Mouse (Mus musculus): ENCODE data around the gene Ltc4s.

The Ltc4s gene

DNA sequence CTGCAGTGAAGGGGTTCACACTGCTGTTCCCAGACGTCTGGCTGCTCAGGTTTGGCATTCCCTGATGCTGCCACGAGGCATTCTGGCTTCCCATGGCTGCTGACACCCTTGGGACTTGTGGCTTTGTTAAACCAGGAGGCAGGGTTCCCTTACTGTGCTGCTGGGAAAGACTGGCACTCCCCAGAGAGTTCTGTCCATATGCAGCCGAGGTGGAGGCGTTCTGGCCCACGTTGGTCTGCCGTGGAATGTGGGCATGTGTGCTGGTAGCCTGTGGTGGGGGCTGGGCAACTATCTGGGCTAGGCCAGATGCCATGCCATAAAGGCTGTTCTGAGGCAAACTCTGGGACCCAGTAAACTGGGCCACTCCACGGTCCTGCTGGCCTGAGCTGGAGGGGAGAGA lies 19.9 kb upstream of the Ltc4s start:
- no peak for TF ChIP-seq GATA4 (IDR thresholded peaks at IDR 0.05; ENCODE audit: insufficient replicate concordance, low read length)

DNA sequence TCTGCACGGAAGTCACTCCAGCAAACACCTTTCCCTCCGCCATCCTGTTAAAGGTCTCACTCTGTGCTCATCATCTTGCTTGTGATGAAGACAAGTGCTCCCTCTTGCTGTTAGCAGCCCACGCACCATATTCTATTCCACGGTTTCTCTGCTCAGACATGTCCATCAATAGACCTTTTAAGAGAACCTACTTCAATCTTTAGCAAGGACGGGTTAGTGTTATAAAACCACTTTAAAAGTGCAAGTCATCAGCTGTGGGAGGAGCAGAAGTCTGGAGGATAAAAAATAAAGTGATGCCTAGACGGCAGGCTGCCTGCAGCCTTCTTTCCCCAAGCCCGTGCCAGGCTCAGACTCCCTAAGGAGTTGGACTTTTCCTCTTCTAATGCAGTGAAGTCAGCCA lies 18.2 kb upstream of the Ltc4s start:
- TF ChIP-seq GATA4 (IDR thresholded peaks at IDR 0.05; ENCODE audit: insufficient replicate concordance, low read length) = no peak

DNA sequence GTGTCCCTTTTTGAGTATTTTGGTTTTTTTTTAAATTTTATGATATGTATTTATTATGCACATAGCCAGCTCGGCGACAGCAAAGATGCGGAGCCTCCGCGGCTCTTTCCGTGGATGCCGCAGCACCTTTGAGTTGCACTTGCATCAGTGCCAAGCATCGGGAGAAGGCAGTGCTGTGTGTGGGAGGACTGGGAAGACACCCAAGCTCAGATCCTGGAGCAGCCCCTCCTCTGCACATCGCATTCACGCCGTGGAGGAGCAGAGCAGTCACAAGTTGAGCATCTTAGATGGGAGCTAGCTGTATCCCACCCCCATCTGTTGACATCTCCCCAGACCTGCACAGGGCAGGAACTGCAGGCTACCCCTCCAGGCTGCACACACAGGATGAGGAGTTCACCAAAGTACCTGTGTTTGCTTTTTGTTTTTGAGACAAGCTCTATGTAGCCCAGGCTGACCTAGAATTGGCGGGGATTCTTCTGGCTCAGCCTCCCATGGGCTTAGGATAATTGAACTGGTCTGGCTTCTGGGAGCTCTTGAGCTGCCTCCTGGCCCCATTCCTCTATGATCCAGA lies 15.7 kb upstream of the Ltc4s start:
- TF ChIP-seq GATA4 (IDR thresholded peaks at IDR 0.05; ENCODE audit: insufficient replicate concordance, low read length) = no peak

DNA sequence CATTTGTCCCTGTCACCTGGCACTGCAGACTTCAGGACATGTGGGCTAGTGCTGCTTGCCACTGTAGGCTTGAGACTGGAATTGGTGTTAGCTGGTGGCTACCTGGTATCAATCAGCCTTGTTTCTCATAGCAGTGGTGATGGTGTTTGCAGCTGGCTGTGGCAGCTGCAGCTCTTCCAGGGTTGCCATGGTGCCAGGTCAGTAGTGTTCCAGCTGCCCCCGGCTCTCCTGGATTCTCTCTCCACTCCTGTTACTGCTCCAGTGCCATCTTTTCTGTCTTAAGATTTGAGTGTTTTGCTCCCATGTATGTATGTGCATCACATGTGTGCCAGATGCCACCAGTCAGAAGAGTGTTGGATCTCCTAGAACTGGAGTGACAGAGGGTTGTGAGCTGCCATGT lies 15.0 kb upstream of the Ltc4s start:
- TF ChIP-seq GATA4 (IDR thresholded peaks at IDR 0.05; ENCODE audit: insufficient replicate concordance, low read length) = no peak

DNA sequence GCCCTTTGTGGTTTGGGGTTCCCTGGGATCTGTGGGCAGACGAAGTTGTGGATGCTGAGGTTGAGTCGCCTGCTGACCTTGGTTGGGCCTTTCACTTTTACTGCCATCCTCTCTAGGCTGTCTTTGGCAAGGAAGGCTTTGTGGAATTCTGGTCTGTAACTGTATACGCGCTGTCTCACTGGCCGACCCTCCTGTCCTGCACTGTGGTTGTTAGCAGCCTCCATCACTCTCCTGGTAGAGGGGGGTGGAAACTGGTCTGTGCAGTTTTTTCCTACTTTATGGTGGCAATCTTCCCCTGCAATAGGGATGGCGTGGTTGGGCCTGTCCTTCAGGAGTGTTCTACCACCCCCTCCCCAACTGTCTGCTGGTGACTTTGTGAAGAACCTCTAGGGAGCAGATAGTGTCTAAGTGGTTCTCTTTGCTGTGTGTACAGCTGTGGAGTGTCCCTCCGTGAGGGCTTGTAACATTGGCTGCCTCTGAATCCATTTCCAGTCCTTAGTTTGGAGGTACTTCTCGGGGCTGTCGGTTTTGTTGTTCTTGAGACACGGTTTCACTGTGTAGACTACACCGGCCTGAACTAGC lies 14.4 kb upstream of the Ltc4s start:
- TF ChIP-seq GATA4 (IDR thresholded peaks at IDR 0.05; ENCODE audit: insufficient replicate concordance, low read length) = no peak

DNA sequence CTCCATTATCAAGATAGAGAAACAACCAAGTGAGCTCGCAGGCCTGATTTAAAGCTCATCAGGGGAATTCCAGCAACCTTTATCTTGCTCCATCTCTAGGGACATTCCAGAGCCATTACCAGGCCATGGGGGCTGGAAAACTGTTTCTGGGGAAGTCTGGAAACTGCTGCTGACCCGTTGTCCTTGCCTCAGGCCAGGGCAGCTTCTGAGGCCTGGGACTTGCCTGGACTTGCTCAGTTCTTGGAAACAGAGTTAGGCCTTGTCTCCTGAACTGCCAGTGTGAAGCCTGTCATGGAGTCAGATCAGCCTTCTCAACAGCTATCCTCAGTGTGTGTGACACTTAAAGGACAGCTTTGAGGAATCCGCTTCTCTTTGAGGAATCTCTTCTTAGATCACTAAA lies 13.8 kb upstream of the Ltc4s start:
- no peak for TF ChIP-seq GATA4 (IDR thresholded peaks at IDR 0.05; ENCODE audit: insufficient replicate concordance, low read length)

DNA sequence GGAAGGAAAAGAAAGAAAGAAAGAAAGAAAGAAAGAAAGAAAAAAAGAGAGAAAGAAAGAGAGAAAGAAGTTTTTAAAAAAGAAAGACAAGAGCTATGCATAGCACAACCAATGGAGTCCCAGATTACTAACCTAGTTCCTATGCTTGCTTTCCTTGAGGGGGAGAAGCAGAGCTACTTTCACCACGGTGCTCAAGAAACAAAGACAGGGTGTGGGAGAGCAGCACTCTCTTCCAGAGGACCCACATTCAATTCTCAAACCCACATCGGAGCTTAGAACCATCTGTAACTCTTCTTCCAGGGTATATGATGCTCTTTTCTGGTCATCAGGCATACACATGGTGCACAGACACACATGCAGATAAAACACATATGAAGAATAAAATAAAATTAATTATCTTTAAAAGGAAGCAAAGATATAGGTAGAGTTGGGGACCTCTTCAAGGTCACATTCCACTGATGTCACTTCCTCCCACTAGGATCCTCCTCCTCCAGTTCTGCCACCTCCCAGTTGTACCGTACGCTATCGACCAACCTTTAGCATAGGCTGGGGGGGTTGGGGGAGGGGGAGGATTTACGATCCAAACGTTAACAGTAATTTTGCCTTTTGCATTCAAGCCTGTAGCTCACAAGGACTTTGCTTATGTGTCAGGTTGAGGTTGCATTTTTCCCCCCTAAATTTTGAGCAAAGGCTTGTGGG lies 10.2 kb upstream of the Ltc4s start:
- TF ChIP-seq GATA4 (IDR thresholded peaks at IDR 0.05; ENCODE audit: insufficient replicate concordance, low read length) = no peak

DNA sequence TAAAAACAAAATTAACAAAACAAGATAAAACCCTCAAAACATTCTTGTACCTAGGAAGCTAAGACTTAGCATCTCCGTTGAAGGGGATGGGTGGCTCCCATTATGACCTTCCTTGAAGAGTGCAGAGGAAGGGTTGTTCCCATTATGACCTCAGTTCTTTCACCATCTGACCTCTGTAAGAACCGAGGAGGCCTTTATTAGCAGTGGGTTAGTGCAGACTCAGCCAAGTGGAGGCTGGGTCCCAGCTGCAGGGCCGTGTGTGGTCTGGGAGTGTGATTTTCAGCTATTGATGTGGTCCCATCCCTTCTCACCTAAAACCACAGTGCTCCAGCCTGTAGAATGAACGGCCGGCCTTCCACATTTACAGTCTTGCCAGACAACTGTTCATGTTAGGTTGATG lies 6.9 kb upstream of the Ltc4s start:
- TF ChIP-seq GATA4 (IDR thresholded peaks at IDR 0.05; ENCODE audit: insufficient replicate concordance, low read length) = no peak

DNA sequence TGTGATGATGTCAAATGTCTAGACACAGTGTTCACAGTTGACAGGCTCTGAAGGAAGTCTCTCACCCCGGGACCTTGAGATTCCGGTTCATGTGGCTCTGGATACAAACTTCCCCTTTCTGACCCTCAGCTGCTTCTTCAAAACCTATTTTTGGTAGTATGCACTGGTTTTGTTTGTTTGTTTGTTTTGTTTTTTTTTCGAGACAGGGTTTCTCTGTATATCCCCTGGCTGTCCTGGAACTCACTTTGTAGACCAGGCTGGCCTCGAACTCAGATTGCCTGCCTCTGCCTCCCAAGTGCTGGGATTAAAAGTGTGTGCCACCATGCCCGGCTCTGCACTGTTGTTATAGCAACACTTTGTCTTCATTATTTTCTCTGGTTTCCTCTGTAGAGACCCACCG lies 5.5 kb upstream of the Ltc4s start:
- TF ChIP-seq GATA4 (IDR thresholded peaks at IDR 0.05; ENCODE audit: insufficient replicate concordance, low read length) = no peak

DNA sequence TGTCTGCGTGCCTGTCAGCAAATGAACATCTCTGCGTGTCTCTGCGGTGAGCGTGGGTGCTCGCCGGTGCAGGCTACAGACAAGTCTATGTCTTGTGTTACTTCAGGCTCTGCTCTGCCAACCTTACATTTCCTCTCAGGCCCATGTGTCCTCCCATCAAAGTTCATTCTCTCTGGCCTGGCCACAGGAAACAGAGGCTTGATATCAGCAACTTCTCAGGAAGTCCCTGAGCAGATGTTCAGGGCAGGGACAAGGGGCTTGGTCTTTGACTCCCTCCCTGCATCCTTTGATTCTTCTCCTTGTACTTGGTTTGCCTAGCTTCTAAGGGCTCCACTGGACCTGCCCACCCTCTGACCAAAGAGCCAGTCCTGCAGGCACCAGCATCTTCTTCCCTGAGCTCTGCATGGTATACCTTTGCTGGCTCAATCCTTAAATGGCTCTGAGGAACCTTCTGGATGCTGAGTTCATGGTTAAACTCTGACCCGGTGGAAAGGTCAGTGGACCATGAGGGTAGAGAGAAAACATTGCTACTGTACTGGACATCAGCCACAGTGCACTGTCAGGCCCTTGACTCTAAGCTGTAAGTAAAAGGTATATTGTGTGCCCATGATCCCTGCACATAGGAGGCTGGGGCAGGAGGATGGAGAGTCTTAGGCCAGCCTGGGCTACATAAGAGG lies 2.0 kb upstream of the Ltc4s start:
- peak; percentile 71; the same call in 1 of the 2 replicates for TF ChIP-seq GATA4 (IDR thresholded peaks at IDR 0.05; ENCODE audit: insufficient replicate concordance, low read length)

DNA sequence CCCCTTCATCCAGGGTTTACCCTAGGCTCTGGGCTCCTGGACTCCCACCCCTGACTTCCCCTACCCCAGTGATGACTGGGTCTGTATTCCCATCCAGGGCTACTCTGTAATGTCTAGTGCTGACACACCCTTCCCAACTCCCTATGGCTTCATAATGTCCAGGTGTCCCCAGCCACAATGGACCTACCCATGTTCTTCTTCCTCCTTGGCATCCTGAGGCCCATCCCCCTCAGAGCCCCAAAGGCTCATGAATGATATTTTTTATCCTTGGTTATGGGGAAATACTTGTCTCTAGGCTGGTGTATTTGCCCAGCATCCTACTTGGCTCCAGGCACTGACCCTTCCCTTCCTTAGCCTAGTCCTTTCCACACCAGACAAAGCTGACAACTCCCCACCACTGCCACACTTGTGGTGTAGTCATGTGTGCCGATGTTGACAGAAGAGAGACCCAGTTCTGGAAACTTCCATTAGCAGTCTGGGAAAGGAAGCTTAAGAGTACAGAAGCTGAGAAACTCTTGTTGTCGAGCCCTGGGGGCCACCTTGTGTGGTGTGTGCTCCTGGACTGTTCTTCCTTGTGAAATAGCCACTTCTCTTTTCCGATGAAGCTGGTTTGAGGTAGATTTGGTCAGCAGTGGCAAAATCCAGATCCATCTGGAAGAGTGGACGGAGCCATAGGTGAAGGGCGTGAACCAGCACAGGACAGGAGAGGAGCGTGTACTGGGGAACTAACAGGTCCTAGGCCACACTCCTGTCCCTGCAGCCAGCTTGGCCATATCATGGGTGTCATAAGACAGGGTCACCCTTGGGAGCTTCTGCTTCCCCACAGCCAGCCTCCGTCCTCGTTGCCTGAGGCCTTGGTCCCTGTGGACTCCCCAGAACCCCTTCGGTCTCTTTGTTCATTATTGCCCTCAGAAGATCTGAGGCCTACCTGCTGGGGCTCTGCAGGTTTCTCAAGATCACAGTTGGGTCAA lies 690 bp upstream of the Ltc4s start:
- no peak for TF ChIP-seq GATA4 (IDR thresholded peaks at IDR 0.05; ENCODE audit: insufficient replicate concordance, low read length)

DNA sequence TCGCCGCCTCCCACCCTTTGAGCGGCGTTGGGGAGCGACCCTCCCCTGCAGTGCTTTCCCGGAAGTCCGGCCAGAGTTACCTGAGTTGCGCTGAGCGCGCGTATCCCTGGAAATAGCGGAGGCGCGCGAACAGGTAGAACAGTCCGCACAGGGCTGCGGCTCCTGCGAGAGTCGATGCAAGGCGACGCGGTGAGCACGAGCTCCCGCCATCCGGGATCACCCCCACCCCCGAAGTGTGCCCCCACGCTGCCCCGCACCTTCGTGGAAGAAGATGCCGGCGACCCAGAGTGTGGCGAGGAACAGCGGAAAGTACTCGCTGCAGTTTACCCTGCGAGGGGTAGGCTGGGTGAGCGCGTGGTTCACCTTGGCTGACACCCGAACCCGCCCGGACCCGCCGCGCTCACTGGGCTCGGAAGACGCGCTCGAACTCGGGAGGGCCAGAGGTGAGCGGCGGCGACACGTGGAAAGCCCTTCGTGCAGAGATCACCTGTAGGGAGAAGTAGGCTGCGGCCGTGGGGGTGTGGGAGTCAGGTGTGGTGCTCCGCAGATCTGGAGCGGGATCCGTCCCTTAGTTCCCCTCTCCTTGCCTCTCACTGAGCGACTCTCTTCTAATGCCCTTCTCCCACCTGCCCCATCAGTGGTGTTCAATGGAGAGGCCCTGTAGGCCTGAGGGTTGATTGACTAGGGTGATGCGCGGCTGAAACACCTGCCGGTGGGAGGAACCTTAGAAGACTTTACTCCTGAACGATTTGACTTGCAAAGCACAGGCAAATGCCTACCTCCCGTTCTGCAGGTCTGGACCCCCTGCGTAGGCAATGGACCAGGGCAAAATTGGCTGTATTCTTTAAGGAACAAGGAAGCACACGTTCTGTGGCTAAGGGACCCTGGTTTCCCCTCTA lies 1.2 kb downstream of the Ltc4s start:
- no peak for TF ChIP-seq GATA4 (IDR thresholded peaks at IDR 0.05; ENCODE audit: insufficient replicate concordance, low read length)

DNA sequence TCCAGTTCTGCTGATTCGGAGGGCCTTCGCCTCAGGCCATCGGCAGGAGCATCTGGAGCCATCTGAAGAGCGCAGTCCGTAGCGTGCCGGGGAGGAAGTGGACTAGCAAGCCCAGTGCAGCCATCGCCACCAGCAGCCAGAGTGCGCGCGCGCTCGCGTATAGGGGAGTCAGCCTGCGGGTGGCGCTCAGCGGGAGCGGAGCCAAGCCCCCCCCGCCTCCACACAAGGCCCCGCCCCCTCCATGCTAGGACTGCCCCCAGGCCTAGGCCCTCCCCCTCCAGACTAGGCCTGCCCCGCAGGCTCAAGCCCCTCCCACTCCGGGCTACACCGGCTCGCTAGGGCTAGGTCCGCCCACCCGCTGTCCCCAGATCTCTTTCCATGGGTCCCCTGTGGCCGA lies 1.9 kb downstream of the Ltc4s start:
- TF ChIP-seq GATA4 (IDR thresholded peaks at IDR 0.05; ENCODE audit: insufficient replicate concordance, low read length) = no peak

DNA sequence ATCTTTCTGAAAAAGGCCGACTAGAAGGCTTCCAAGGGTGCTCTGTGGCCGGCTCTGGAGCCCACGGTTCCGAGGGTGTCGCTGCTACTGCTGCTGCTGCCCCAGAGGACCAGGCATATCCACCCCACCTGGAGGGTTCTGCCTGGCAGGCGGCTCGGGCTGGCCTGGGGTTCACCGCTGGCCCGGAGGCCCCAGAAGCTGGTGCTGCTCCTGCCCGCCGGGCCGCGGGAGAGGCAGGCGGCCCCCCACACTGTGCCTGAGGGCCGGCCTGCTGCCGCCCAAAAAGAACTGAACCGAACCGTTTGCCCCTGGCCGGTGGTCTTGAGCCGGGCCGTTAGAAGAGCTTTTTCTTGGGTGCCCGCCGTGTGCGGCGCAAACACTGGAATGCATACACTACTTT lies 3.8 kb downstream of the Ltc4s start:
- TF ChIP-seq GATA4 (IDR thresholded peaks at IDR 0.05; ENCODE audit: insufficient replicate concordance, low read length) = no peak

All from liver, adult (tissue).